Comparison of ENCODE assay signal across 8 mouse cellular contexts in genomic region chr4:126227077-126227761, GRCm38 (mm10). TPM values are rescaled to one million over a fixed set of nuclear protein-coding genes. Genes with fewer than 3 reads are reported as not detected.
A peak's percentile ranks its signal among the peaks of the same experiment; 100 is the strongest.
DNase-seq lines count a peak whose midpoint lies in the region; ATAC-seq lines count a peak whose summit lies in the region.

No protein-coding gene starts in this region.

- H3K4me1 ChIP-seq in embryonic facial prominence, embryonic 12.5 days = peaks cover 5% of the 10 kb centered on the region; the same call in 1 of the 2 replicates
- H3K4me1 ChIP-seq in limb, embryonic 11.5 days (ENCODE audit: control insufficient read depth, insufficient read depth, low read length) = peaks cover 2% of the 10 kb centered on the region; the same call in 1 of the 2 replicates
- H3K4me1 ChIP-seq in midbrain, embryonic 13.5 days (replicated peaks) = peaks cover 6% of the 10 kb centered on the region

- DNase-seq in 3134 (ENCODE audit: extremely low read depth, insufficient read length, low spot score) = peak; percentile 83
- peak; percentile 89 for DNase-seq in adrenal gland, postnatal 25 days
- DNase-seq in heart, adult 18-20 months = peak; percentile 92 to 99
- peak; percentile 89 for DNase-seq in kidney, adult 18-20 months
- DNase-seq in limb, embryonic 11.5 days (ENCODE audit: low spot score) = peak; percentile 93
- peak; percentile 69 for DNase-seq in spleen, adult 12 weeks (ENCODE audit: low spot score)

- peak; percentile 61 for ATAC-seq in embryonic facial prominence, embryonic 12.5 days (ENCODE audit: insufficient number of reproducible peaks, insufficient read depth, low FRiP score, low TSS enrichment)
- ATAC-seq in limb, embryonic 11.5 days (ENCODE audit: insufficient number of reproducible peaks, low FRiP score, low TSS enrichment, low read depth) = peak; percentile 52
- peak; percentile 81 for ATAC-seq in midbrain, embryonic 13.5 days

- peaks cover 25% of the 10 kb centered on the region for H3K36me3 ChIP-seq in embryonic facial prominence, embryonic 12.5 days
- H3K36me3 ChIP-seq in limb, embryonic 11.5 days (ENCODE audit: control insufficient read depth, insufficient read depth, low read length) = peaks cover 5% of the 10 kb centered on the region
- H3K36me3 ChIP-seq in midbrain, embryonic 13.5 days = peaks cover 25% of the 10 kb centered on the region

- 6% methylated on average over 18 of the region's 18 CpGs for WGBS in embryonic facial prominence, embryonic 12.5 days
- WGBS in limb, embryonic 11.5 days = 10% methylated on average over 18 of the region's 18 CpGs
- WGBS in midbrain, embryonic 13.5 days = 9% methylated on average over 18 of the region's 18 CpGs

- H3K4me3 ChIP-seq in embryonic facial prominence, embryonic 12.5 days = 0 out of 2 replicates have a peak overlapping the region, but pooled peaks have one; percentile 20
- no peak overlapping the region for H3K4me3 ChIP-seq in limb, embryonic 11.5 days (ENCODE audit: low read depth, low read length)
- peak overlapping the region; percentile 20 for H3K4me3 ChIP-seq in midbrain, embryonic 13.5 days (replicated peaks)

- peak overlapping the region; percentile 48 for H3K4me2 ChIP-seq in embryonic facial prominence, embryonic 12.5 days (replicated peaks)
- H3K4me2 ChIP-seq in limb, embryonic 11.5 days (ENCODE audit: low read depth, severe bottlenecking) = peak overlapping the region; percentile 37; the same call in 1 of the 2 replicates
- peak overlapping the region; percentile 50 for H3K4me2 ChIP-seq in midbrain, embryonic 13.5 days (replicated peaks)

- no peaks in the 10 kb centered on the region for H3K27me3 ChIP-seq in embryonic facial prominence, embryonic 12.5 days
- H3K27me3 ChIP-seq in limb, embryonic 11.5 days (ENCODE audit: control insufficient read depth, insufficient read depth, low read length) = no peaks in the 10 kb centered on the region
- H3K27me3 ChIP-seq in midbrain, embryonic 13.5 days = no peaks in the 10 kb centered on the region

- H3K9ac ChIP-seq in embryonic facial prominence, embryonic 12.5 days = no peak overlapping the region
- no peak overlapping the region for H3K9ac ChIP-seq in limb, embryonic 11.5 days (ENCODE audit: low read length)
- 0 out of 2 replicates have a peak overlapping the region, but pooled peaks have one; percentile 23 for H3K9ac ChIP-seq in midbrain, embryonic 13.5 days (replicated peaks)

- H3K9me3 ChIP-seq in embryonic facial prominence, embryonic 12.5 days = no peaks in the 10 kb centered on the region
- no peaks in the 10 kb centered on the region for H3K9me3 ChIP-seq in limb, embryonic 11.5 days (ENCODE audit: control insufficient read depth, low read length)
- no peaks in the 10 kb centered on the region for H3K9me3 ChIP-seq in midbrain, embryonic 13.5 days

- H3K27ac ChIP-seq in embryonic facial prominence, embryonic 12.5 days = 0 out of 2 replicates have a peak overlapping the region, but pooled peaks have one; percentile 37
- no peak overlapping the region for H3K27ac ChIP-seq in limb, embryonic 11.5 days (replicated peaks; ENCODE audit: low read depth, low read length)
- no peak overlapping the region for H3K27ac ChIP-seq in midbrain, embryonic 13.5 days

RNA-seq across cellular contexts. Expression of gene Thrap3, which starts 24.7 kb away (rescaled TPM):
- total RNA-seq in adrenal gland, postnatal 25 days (2021) = 190 and 232 TPM in 2 replicates
- 298 and 302 TPM in 2 replicates for polyA plus RNA-seq in embryonic facial prominence, embryonic 12.5 days (2016; fragmentation: Nextera tagmentation; extraction: Ambion mirVana)
- total RNA-seq in heart, adult 18-20 months (2021) = 100 to 1,000 TPM in 1 of 2 experiments, 10 to 100 TPM in 1; 86.5 to 116 TPM
- polyA plus RNA-seq in limb, embryonic 11.5 days (2014; fragmentation: Nextera tagmentation; extraction: Ambion mirVana) = 247 and 264 TPM in 2 replicates
- 174 and 180 TPM in 2 replicates for polyA plus RNA-seq in midbrain, embryonic 13.5 days (2015; fragmentation: Nextera tagmentation; extraction: Ambion mirVana)

RNA-seq across cellular contexts. Expression of gene Map7d1, which starts 28.9 kb away (rescaled TPM):
- total RNA-seq in adrenal gland, postnatal 25 days (2021) = 55.0 and 68.0 TPM in 2 replicates
- polyA plus RNA-seq in embryonic facial prominence, embryonic 12.5 days (2016; fragmentation: Nextera tagmentation; extraction: Ambion mirVana) = 95.8 and 102 TPM in 2 replicates
- 100 to 1,000 TPM; 240 to 249 TPM for total RNA-seq in heart, adult 18-20 months (2021)
- polyA plus RNA-seq in limb, embryonic 11.5 days (2014; fragmentation: Nextera tagmentation; extraction: Ambion mirVana) = 54.6 and 61.2 TPM in 2 replicates
- 64.1 and 89.5 TPM in 2 replicates for polyA plus RNA-seq in midbrain, embryonic 13.5 days (2015; fragmentation: Nextera tagmentation; extraction: Ambion mirVana)

RNA-seq across cellular contexts. Expression of gene Trappc3, which starts 34.9 kb away (rescaled TPM):
- 88.0 and 93.9 TPM in 2 replicates for total RNA-seq in adrenal gland, postnatal 25 days (2021)
- 113 and 115 TPM in 2 replicates for polyA plus RNA-seq in embryonic facial prominence, embryonic 12.5 days (2016; fragmentation: Nextera tagmentation; extraction: Ambion mirVana)
- 10 to 100 TPM; 46.2 to 56.9 TPM for total RNA-seq in heart, adult 18-20 months (2021)
- polyA plus RNA-seq in limb, embryonic 11.5 days (2014; fragmentation: Nextera tagmentation; extraction: Ambion mirVana) = 25.0 and 32.2 TPM in 2 replicates
- polyA plus RNA-seq in midbrain, embryonic 13.5 days (2015; fragmentation: Nextera tagmentation; extraction: Ambion mirVana) = 149 and 154 TPM in 2 replicates

RNA-seq across cellular contexts. Expression of gene Col8a2, which starts 59.4 kb away (rescaled TPM):
- 1.7 and 2.4 TPM in 2 replicates for total RNA-seq in adrenal gland, postnatal 25 days (2021)
- 47.6 and 49.8 TPM in 2 replicates for polyA plus RNA-seq in embryonic facial prominence, embryonic 12.5 days (2016; fragmentation: Nextera tagmentation; extraction: Ambion mirVana)
- under 1 TPM; 0.52 to 0.95 TPM for total RNA-seq in heart, adult 18-20 months (2021)
- 1.4 and 1.5 TPM in 2 replicates for polyA plus RNA-seq in limb, embryonic 11.5 days (2014; fragmentation: Nextera tagmentation; extraction: Ambion mirVana)
- 1.0 and 1.5 TPM in 2 replicates for polyA plus RNA-seq in midbrain, embryonic 13.5 days (2015; fragmentation: Nextera tagmentation; extraction: Ambion mirVana)
